Mouse (Mus musculus) olfactory bulb, adult 2 months (tissue): ENCODE measurements around the gene Vps72.

Source experiments
- CTCF ChIP-seq: fragments of 200-500 bp; IDR thresholded peaks from 2 replicates; pipeline ENCODE4 v1.5.1; 2012; ENCODE audit warnings: low read depth, mild to moderate bottlenecking, low read length, moderate library complexity; ENCODE audit not compliant: insufficient read depth
- POLR2A ChIP-seq: fragments of 200-500 bp; IDR thresholded peaks from 2 replicates; pipeline ENCODE4 v1.6.1; 2012; ENCODE audit warnings: mild to moderate bottlenecking, low read depth, low read length, moderate library complexity; ENCODE audit not compliant: insufficient read depth

DNA sequence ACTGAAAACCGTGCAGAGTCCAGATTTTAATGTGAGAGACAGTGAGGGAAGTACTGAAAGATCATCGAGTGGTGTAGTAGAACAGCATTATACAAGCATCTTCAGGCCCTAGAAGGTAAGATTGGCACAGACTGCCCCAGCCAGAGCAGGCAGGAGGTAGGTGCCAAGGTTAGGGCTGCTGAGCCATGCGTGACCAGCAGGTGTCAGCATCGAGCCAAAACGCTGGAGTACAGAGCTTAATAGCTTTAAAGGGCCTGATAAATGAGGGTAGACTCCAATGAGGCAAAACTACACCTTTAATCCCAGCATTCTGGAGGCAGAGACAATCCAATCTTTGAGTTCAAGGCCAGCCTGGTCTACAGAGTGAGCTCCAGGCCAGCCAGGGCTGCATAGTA is 31.8 kb downstream of the Vps72 start:
- peak; percentile 83 for TF ChIP-seq CTCF
- no peak for TF ChIP-seq POLR2A
